Mouse (Mus musculus): ENCODE data around the gene Flot1. TPM values are rescaled to one million over a fixed set of nuclear protein-coding genes. Genes with fewer than 3 reads are reported as not detected.

Gene Flot1
- polyA plus RNA-seq (2015; fragmentation: Nextera tagmentation; extraction: Ambion mirVana): 103 and 109 TPM in 2 replicates

DNA sequence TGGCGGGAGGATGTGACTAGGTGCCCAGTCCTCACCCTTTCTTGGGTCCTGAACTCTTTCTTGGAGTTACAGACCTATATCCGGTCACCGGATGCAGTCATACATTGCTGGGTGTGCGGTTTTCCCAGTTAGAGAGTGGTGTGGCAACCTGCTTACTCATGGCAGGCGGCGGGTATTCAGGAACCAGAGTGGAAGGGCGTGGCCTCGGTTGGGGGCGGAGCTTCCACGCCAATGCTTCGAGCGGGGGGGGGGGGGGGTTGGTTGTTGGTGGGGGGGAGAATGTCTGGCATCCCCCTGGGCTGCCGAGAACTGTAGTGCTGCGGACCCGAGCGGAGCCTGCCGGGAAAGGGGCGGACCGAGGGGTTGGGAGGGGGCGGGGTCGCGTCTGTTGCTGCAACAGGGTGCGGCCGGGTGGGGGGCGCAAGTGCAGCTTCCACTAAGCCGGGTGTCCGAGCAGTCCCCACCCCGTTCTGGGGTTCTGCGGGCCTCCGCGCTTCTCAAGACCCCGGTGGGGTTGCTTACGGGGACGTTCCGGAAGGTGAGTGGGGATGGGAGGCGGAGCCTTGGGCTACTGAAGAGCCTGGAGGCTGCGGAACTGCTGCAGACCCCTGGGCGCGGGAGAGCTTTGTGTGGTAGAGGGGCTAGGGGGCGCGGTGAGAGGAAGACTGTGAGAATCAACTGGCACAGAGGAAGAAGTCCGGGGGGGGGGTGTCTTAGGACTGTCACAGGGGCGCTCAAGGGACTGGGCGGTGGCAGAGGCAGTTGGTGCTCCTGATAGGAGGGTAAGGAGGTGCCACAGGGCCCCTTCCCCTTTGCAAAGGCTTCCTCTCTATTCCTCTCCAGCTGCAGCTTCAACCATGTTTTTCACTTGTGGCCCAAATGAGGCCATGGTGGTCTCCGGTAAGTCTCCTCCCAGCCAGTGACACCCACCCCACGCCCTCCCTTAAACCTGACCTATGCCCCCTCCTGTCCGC, at the start of gene Flot1:
Flot1 (plus strand) TSS at position 267 of the 974 bp plus-strand sequence.
- H3K9me3 ChIP-seq (replicated peaks): no peaks in the 10 kb centered on the region
- H3K4me3 ChIP-seq: peak within 1 kb of the TSS; percentile 75
- H3K4me1 ChIP-seq (replicated peaks): peaks cover 20% of the 10 kb centered on the region
- peak within 1 kb of the TSS; percentile 82 for H3K4me2 ChIP-seq
- peak within 1 kb of the TSS; percentile 88 for H3K27ac ChIP-seq
- peak within 1 kb of the TSS; percentile 78 for H3K9ac ChIP-seq
- peaks cover 28% of the 10 kb centered on the region for H3K36me3 ChIP-seq
- H3K27me3 ChIP-seq: no peaks in the 10 kb centered on the region
- peak; percentile 84 for ATAC-seq (replicated peaks; ENCODE audit: insufficient number of reproducible peaks, insufficient read depth, low FRiP score, low read depth)
- 0% methylated on average over 45 of the region's 47 CpGs for whole genome bisulfite sequencing

DNA sequence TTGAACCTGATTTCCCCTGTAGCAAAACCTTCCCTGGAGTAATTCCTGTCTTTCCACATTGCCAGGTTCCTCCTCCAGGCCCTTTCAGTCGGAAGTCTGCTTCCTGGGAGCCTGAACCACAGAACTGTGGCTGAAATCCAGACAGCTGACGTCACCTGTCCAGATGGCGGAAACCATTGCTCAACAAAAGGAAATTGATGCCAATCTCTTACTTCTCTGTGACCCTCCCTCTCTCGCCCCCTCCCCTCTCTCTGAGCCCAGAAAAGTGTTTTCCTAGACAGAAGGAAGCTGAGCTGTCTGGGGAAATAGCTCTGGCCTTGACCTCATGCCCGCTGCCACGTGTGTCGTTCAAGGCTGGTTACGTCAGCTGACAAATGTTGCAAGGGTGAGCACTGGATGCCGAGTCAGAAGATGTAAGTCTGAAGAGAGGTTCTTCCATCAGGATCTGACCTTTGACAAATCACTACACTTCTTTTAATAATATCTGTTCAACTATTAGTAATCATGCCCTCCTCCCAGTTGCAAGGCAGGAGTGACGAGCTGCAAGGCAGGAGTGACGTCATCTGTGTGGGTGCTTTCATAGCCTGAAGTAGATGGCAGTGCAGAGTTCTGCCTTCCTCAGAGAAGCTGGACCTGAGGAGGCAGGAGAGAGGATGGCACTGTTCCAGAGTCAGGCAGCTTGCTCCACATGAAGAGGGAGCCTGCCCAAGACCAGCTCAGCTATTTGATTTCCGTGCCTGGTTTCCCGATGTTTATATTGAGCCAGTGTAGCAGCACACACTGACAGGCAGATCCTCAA, 46.0 kb upstream of the Flot1 start:
- H3K9me3 ChIP-seq (replicated peaks): no peaks in the 10 kb centered on the region
- H3K9ac ChIP-seq: no peak overlapping the region
- no peaks in the 10 kb centered on the region for H3K36me3 ChIP-seq
- H3K4me3 ChIP-seq: no peak overlapping the region
- H3K4me1 ChIP-seq (replicated peaks): peaks cover 28% of the 10 kb centered on the region
- peak overlapping the region; percentile 14; the same call in 1 of the 2 replicates for H3K4me2 ChIP-seq
- no peaks in the 10 kb centered on the region for H3K27me3 ChIP-seq
- 26% methylated on average over 13 of the region's 13 CpGs for WGBS
- peak; percentile 51 for ATAC-seq (replicated peaks; ENCODE audit: insufficient number of reproducible peaks, insufficient read depth, low FRiP score, low read depth)
- peak overlapping the region; percentile 75 for H3K27ac ChIP-seq

DNA sequence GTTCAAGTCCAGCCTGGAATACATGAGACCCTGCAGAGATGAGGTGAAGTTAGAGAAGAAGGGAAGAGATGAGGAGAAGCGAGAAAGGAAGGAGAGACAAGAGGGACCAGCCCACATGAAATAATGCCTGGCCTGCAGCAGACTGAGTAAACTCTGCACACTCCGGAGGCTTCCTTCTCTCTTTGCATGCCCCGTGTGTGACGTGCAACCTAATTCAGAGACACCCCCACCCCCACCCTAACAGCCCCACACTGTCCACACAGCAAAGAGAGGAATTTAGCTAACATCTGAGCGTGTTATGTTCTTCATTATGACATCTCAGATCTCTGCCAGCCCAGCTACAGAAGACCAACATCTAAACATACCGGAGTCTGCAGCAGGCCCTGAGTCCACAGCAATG, 44.1 kb upstream of the Flot1 start:
- no peak overlapping the region for H3K4me3 ChIP-seq
- H3K9me3 ChIP-seq (replicated peaks): no peaks in the 10 kb centered on the region
- H3K4me2 ChIP-seq: no peak overlapping the region
- peaks cover 31% of the 10 kb centered on the region for H3K4me1 ChIP-seq (replicated peaks)
- H3K9ac ChIP-seq: no peak overlapping the region
- no peaks in the 10 kb centered on the region for H3K36me3 ChIP-seq
- no peaks in the 10 kb centered on the region for H3K27me3 ChIP-seq
- ATAC-seq (replicated peaks; ENCODE audit: insufficient number of reproducible peaks, insufficient read depth, low FRiP score, low read depth): no peak; the same call in 1 of the 2 replicates
- H3K27ac ChIP-seq: peak overlapping the region; percentile 44
- 45% methylated on average over 6 of the region's 6 CpGs for WGBS

DNA sequence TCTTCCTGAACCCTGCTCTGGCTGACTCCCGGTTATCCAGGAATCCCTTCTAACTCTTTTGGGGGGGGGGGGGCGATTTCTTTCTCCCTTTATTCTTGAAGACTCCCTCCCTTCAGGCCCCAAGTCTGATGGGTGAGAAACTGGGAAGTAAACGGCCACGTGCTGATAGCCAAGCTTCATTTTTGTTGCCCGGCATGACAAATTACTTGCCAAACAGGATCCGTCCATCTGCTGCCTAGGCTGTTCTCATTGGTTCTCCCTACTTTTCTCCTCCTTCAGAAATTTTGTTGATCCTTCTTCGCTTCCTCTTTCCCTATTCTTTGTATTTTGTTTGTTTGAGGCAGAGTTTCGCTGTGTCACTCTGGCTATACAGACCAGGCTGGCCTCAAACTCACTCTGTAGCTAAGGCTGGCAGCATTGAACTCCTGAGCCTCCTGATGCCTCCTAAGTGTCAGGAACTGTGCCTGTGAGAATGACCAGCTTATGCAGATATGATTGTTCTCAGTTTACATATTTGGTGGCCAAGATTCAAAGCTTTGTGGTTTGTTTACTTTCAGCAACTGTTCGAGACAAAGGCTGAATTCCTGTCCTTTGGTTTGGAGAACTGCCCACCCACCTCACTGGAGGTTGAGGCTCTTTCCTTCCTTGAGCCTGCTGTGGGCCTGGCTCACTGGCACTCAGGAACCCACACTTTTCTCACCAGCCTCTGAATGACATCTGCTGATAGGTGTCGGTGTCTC, 43.4 kb upstream of the Flot1 start:
- H3K9me3 ChIP-seq (replicated peaks): no peaks in the 10 kb centered on the region
- no peaks in the 10 kb centered on the region for H3K36me3 ChIP-seq
- no peak for ATAC-seq (replicated peaks; ENCODE audit: insufficient number of reproducible peaks, insufficient read depth, low FRiP score, low read depth)
- H3K27ac ChIP-seq: peak overlapping the region; percentile 44
- no peak overlapping the region for H3K4me2 ChIP-seq
- H3K9ac ChIP-seq: no peak overlapping the region
- 67% methylated on average over 10 of the region's 10 CpGs for WGBS
- H3K4me1 ChIP-seq (replicated peaks): peaks cover 36% of the 10 kb centered on the region
- H3K4me3 ChIP-seq: no peak overlapping the region
- H3K27me3 ChIP-seq: no peaks in the 10 kb centered on the region

DNA sequence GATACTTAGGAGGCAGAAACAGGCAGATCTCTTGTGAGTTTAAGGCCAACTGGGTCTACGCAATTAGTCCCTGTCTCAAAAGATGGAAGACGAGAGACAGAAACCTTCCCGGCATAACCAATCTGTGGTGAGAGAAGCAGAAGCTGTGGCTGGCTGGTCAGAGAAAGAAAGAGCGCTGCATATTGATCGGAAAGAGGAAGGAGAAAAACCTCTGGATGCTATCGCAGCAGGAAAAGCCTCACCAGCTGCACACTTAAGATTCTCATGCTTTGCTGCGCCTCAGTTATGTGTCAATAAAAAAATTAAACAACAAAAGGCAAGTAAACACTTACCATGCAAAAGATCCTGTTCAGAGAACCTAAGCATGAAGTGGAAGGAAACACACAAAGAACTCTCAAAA, 42.7 kb upstream of the Flot1 start:
- no peak overlapping the region for H3K27ac ChIP-seq

DNA sequence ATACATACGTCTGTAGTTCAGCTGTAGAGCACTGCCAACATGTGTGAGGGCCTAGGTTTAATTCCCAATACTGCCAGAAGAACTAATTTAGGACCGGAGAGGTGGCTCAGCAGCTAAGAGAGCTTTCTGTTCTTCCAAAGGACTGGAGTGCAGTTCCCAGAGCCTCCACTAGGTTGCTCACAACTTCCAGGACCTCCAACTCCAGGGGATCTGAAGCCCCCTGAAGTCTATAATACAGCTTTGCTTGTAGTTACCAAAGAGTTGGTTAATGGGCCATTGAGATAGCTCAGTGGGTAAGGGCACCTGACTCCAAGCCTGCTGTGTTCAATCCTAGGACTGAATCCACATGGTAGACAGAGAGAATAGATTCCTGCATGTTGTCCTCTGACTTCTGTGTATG, 40.6 kb upstream of the Flot1 start:
- no peak for ATAC-seq (replicated peaks; ENCODE audit: insufficient number of reproducible peaks, insufficient read depth, low FRiP score, low read depth)
- no peak overlapping the region for H3K9ac ChIP-seq
- no peaks in the 10 kb centered on the region for H3K36me3 ChIP-seq
- 79% methylated on average over 2 of the region's 2 CpGs for WGBS
- H3K4me2 ChIP-seq: no peak overlapping the region
- H3K4me1 ChIP-seq (replicated peaks): peaks cover 38% of the 10 kb centered on the region
- H3K9me3 ChIP-seq (replicated peaks): no peaks in the 10 kb centered on the region
- H3K4me3 ChIP-seq: no peak overlapping the region
- no peaks in the 10 kb centered on the region for H3K27me3 ChIP-seq
- no peak overlapping the region for H3K27ac ChIP-seq

More for the DNA sequence above, 42.7 kb upstream of the Flot1 start:
- 91% methylated on average over 7 of the region's 7 CpGs for WGBS
- peaks cover 42% of the 10 kb centered on the region for H3K4me1 ChIP-seq (replicated peaks)
- H3K4me2 ChIP-seq: no peak overlapping the region
- H3K27me3 ChIP-seq: no peaks in the 10 kb centered on the region
- no peaks in the 10 kb centered on the region for H3K9me3 ChIP-seq (replicated peaks)
- no peak overlapping the region for H3K9ac ChIP-seq
- H3K36me3 ChIP-seq: no peaks in the 10 kb centered on the region
- no peak overlapping the region for H3K4me3 ChIP-seq
- ATAC-seq (replicated peaks; ENCODE audit: insufficient number of reproducible peaks, insufficient read depth, low FRiP score, low read depth): no peak

DNA sequence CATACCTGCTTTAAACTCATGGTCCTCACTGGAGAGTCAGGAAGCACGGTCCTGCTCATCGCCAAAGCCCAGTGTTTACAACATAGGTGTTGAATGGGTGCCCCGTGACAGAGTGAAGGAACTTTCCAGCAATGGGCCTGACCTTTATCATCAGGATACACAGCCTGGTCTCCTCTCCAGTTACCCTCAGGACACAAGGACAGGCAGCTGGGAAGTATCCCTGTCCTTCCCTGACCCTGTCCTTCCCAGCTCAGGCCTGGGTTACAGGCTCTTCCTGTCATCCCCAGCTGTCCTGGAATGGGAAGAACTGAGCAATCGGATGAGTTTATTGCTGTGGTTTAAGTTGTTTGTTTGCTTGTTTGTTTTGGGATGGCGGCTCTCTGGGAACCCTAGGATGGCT, 40.1 kb upstream of the Flot1 start:
- no peak overlapping the region for H3K27ac ChIP-seq
- no peaks in the 10 kb centered on the region for H3K27me3 ChIP-seq
- 82% methylated on average over 5 of the region's 5 CpGs for WGBS
- no peak overlapping the region for H3K4me3 ChIP-seq
- H3K9ac ChIP-seq: no peak overlapping the region
- no peaks in the 10 kb centered on the region for H3K9me3 ChIP-seq (replicated peaks)
- no peak for ATAC-seq (replicated peaks; ENCODE audit: insufficient number of reproducible peaks, insufficient read depth, low FRiP score, low read depth)
- H3K4me1 ChIP-seq (replicated peaks): peaks cover 36% of the 10 kb centered on the region
- H3K4me2 ChIP-seq: no peak overlapping the region
- no peaks in the 10 kb centered on the region for H3K36me3 ChIP-seq

DNA sequence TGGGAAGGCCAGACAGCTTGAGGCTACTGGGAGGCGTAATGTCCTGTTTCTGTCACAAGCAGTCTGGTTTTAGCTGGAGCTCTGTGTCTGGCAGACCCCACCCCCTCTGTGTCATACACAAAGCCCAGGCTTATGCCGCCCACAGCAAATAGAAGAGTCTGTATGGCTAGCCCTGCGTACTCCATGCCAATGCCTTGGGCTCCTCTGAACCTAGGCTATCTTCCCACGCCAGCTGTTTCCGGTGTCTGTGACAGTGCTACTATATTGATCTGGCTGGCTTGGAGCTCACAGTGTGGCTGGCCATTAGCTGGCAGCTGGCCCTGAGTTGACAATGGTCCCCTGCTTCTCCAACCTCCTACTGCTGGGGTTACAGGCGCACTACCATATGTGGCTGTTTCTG, 39.1 kb upstream of the Flot1 start:
- no peak overlapping the region for H3K4me2 ChIP-seq
- peak; percentile 70 for ATAC-seq (replicated peaks; ENCODE audit: insufficient number of reproducible peaks, insufficient read depth, low FRiP score, low read depth)
- H3K4me3 ChIP-seq: no peak overlapping the region
- H3K27ac ChIP-seq: peak overlapping the region; percentile 66
- no peaks in the 10 kb centered on the region for H3K9me3 ChIP-seq (replicated peaks)
- H3K27me3 ChIP-seq: no peaks in the 10 kb centered on the region
- no peak overlapping the region for H3K9ac ChIP-seq
- WGBS: 56% methylated on average over 6 of the region's 6 CpGs
- no peaks in the 10 kb centered on the region for H3K36me3 ChIP-seq
- peaks cover 32% of the 10 kb centered on the region for H3K4me1 ChIP-seq (replicated peaks)

DNA sequence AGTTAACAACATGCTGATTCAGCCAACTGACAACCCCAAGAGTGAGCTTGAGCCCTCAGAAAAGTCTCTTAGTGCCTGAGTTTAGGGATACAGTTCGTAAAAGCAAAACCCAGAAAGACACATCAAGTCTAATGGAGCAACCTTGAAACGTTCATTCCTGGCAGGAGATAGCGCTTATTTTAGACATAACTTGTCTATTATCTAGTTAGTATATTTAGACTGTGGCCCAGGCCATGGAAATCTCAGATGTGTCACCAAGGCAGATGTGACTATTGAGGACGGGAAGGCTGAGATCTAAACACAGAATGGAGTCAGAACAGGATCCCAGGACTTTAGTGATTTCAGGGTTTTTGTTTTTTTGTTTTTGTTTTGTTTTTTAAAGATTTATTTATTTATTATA, 37.9 kb upstream of the Flot1 start:
- no peaks in the 10 kb centered on the region for H3K9me3 ChIP-seq (replicated peaks)
- H3K9ac ChIP-seq: no peak overlapping the region
- H3K4me2 ChIP-seq: peak overlapping the region; percentile 16; the same call in 1 of the 2 replicates
- WGBS: 40% methylated on average over 4 of the region's 4 CpGs
- H3K36me3 ChIP-seq: no peaks in the 10 kb centered on the region
- no peak overlapping the region for H3K4me3 ChIP-seq
- H3K27me3 ChIP-seq: no peaks in the 10 kb centered on the region
- peaks cover 25% of the 10 kb centered on the region for H3K4me1 ChIP-seq (replicated peaks)
- no peak; the same call in 1 of the 2 replicates for ATAC-seq (replicated peaks; ENCODE audit: insufficient number of reproducible peaks, insufficient read depth, low FRiP score, low read depth)
- peak overlapping the region; percentile 66 for H3K27ac ChIP-seq

DNA sequence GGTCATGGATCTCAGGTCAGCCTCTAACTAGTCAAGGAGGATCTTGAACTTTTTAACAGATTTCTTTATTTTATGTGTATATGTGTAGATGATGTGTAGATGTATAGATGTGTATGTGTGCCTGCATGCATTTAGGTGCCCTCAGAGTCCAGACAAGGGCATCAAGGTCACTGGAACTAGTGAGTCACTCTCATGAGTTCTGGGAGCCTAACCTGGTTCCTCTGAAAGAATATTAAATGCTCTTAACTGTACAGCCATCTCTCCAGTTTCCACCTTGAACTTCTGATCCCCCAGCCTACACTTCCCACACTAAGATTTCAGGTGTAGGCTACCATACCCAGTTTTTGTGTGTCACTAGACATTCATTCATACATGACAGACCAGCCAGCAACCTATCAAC, 35.5 kb upstream of the Flot1 start:
- H3K4me2 ChIP-seq: no peak overlapping the region
- ATAC-seq (replicated peaks; ENCODE audit: insufficient number of reproducible peaks, insufficient read depth, low FRiP score, low read depth): no peak

DNA sequence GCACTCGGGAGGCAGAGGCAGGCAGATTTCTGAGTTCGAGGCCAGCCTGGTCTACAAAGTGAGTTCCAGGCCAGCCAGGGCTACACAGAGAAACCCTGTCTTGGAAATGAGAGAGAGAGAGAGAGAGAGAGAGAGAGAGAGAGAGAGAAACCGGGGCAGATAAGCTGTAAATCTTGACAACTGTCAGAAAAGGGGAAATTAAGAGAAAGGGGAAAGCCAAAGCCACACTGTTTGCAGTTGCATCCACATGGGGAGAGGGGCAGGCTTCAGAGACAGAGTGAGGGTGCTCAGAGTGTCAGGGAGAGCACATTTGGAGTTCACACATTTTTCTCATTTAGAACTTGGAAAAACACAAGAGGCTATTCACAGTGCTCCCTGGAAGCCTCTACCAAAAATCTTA, 35.0 kb upstream of the Flot1 start:
- Histone ChIP-seq H3K9me3 (replicated peaks) (no peaks in the 10 kb centered on the region), H3K27ac (no peak overlapping the region), H3K4me3 (no peak overlapping the region), H3K4me1 (replicated peaks) (peaks cover 25% of the 10 kb centered on the region), H3K4me2 (no peak overlapping the region), H3K27me3 (no peaks in the 10 kb centered on the region), H3K9ac (no peak overlapping the region), H3K36me3 (no peaks in the 10 kb centered on the region)
- ATAC-seq (replicated peaks; ENCODE audit: insufficient number of reproducible peaks, insufficient read depth, low FRiP score, low read depth): no peak
- 73% methylated on average over 3 of the region's 3 CpGs for WGBS

More for the DNA sequence above, 35.5 kb upstream of the Flot1 start:
- Histone ChIP-seq H3K9ac (no peak overlapping the region), H3K27ac (no peak overlapping the region), H3K27me3 (no peaks in the 10 kb centered on the region), H3K4me1 (replicated peaks) (peaks cover 25% of the 10 kb centered on the region), H3K9me3 (replicated peaks) (no peaks in the 10 kb centered on the region), H3K36me3 (no peaks in the 10 kb centered on the region), H3K4me3 (no peak overlapping the region)

Measured in heart, embryonic 15.5 days (tissue).